Mouse (Mus musculus) CH12.LX (cell line): Measurements from ENCODE around the gene Mrpl41. TPM values are rescaled to one million over a fixed set of nuclear protein-coding genes. Genes with fewer than 3 reads are reported as not detected.

ENCODE experiments used
- DNase-seq: peaks from one replicate; pipeline ENCODE4 v3.0.0-alpha.2; 2013; ENCODE audit errors: extremely low read depth
- H3K27ac ChIP-seq: 2 replicates; pipeline ENCODE4 v1.5.1; 2012; ENCODE audit warnings: low read depth, mild to moderate bottlenecking, control low read depth, moderate library complexity; ENCODE audit not compliant: insufficient read depth
- H3K27me3 ChIP-seq: replicated peaks from 2 replicates; pipeline ENCODE3; 2012; ENCODE audit warnings: inconsistent platforms
- H3K36me3 ChIP-seq, 2 experiments: replicated peaks in 1 of 2; 2 replicates each; pipeline versions ENCODE3 to v1.6.1; 2012; ENCODE audit warnings: inconsistent platforms in 1 of 2, low read length in 1 of 2, mild to moderate bottlenecking in 1 of 2, mixed read lengths in 1 of 2, moderate library complexity in 1 of 2; ENCODE audit not compliant: control insufficient read depth in 1 of 2, insufficient read depth in 1 of 2
- H3K4me1 ChIP-seq, 2 experiments: 2 replicates each; pipeline ENCODE4 v1.6.1; 2012; ENCODE audit warnings: inconsistent platforms in 1 of 2, moderate library complexity in 1 of 2; ENCODE audit not compliant: insufficient read depth in 2 of 2, control insufficient read depth in 1 of 2
- H3K4me2 ChIP-seq: 2 replicates; pipeline ENCODE4 v1.6.1; 2012; ENCODE audit warnings: low read depth, mild to moderate bottlenecking, control low read depth; ENCODE audit not compliant: poor library complexity, insufficient read depth, severe bottlenecking
- H3K4me3 ChIP-seq, 3 experiments: fragments of 150-350 bp in 1 of 3; sonication (generic) in 1 of 3; replicated peaks in 1 of 3; 2 replicates each; pipeline versions ENCODE3 to v1.5.1; 2011 to 2012; ENCODE audit warnings: low read depth in 2 of 3, low read length in 2 of 3, mild to moderate bottlenecking in 2 of 3, moderate library complexity in 2 of 3, control low read depth in 1 of 3, improper control_type of control experiment in 1 of 3, inconsistent platforms in 1 of 3, mixed read lengths in 1 of 3; ENCODE audit not compliant: poor library complexity in 1 of 3
- H3K79me2 ChIP-seq: replicated peaks from 2 replicates; pipeline ENCODE4 v1.6.1; 2012; ENCODE audit warnings: mild to moderate bottlenecking, moderate library complexity; ENCODE audit not compliant: control insufficient read depth, poor library complexity, insufficient read depth, severe bottlenecking; ENCODE audit errors: extremely low read depth
- H3K9ac ChIP-seq: 2 replicates; pipeline ENCODE4 v1.6.1; 2012; ENCODE audit warnings: low read depth, mild to moderate bottlenecking, control low read depth, moderate library complexity; ENCODE audit not compliant: insufficient read depth
- H3K9me3 ChIP-seq: replicated peaks from 2 replicates; pipeline ENCODE3; 2012; ENCODE audit warnings: low read length, inconsistent platforms, mixed read lengths
- BHLHE40 ChIP-seq: IDR thresholded peaks from 2 replicates; pipeline ENCODE4 v1.6.1; 2011; ENCODE audit warnings: mild to moderate bottlenecking, low read depth, low read length, improper control_type of control experiment
- EP300 ChIP-seq: IDR thresholded peaks from 2 replicates; pipeline ENCODE4 v1.6.1; 2011; ENCODE audit warnings: low read length, improper control_type of control experiment
- GABPA ChIP-seq: IDR thresholded peaks from 2 replicates; pipeline ENCODE4 v1.6.1; 2012; ENCODE audit warnings: low read depth, low read length, improper control_type of control experiment, inconsistent platforms; ENCODE audit not compliant: insufficient replicate concordance
- HCFC1 ChIP-seq: IDR thresholded peaks from 2 replicates; pipeline ENCODE4 v1.6.1; 2012; ENCODE audit warnings: low read depth, mild to moderate bottlenecking, inconsistent platforms, low read length, improper control_type of control experiment
- JUN ChIP-seq: IDR thresholded peaks from 2 replicates; pipeline ENCODE4 v1.6.1; 2011; ENCODE audit warnings: low read depth, mild to moderate bottlenecking, low read length, improper control_type of control experiment, moderate library complexity; ENCODE audit not compliant: insufficient read depth
- JUND ChIP-seq: conservative IDR thresholded peaks from 2 replicates; pipeline ENCODE4 v1.6.1; 2011; ENCODE audit warnings: low read depth, low read length, improper control_type of control experiment
- KAT2A ChIP-seq: IDR thresholded peaks from 2 replicates; pipeline ENCODE4 v1.6.1; 2012; ENCODE audit warnings: low read length, improper control_type of control experiment, inconsistent platforms; ENCODE audit not compliant: insufficient replicate concordance
- MAFK ChIP-seq: IDR thresholded peaks from 2 replicates; pipeline ENCODE4 v1.6.1; 2011; ENCODE audit warnings: low read length, improper control_type of control experiment; ENCODE audit not compliant: insufficient replicate concordance
- MAZ ChIP-seq: IDR thresholded peaks from 2 replicates; pipeline ENCODE4 v1.6.1; 2012; ENCODE audit warnings: low read depth, mild to moderate bottlenecking, inconsistent platforms, low read length, improper control_type of control experiment, moderate library complexity
- MEF2A ChIP-seq: IDR thresholded peaks from 2 replicates; pipeline ENCODE4 v1.6.1; 2014; ENCODE audit warnings: low read depth, mild to moderate bottlenecking, inconsistent platforms, low read length, improper control_type of control experiment, borderline replicate concordance
- MXI1 ChIP-seq: IDR thresholded peaks from 2 replicates; pipeline ENCODE4 v1.6.1; 2011; ENCODE audit warnings: mild to moderate bottlenecking, low read depth, low read length, improper control_type of control experiment
- MYC ChIP-seq: IDR thresholded peaks from 2 replicates; pipeline ENCODE4 v1.6.1; 2011; ENCODE audit warnings: low read depth, mild to moderate bottlenecking, improper control_type of control experiment, low read length
- POLR2A ChIP-seq: IDR thresholded peaks from 2 replicates; pipeline ENCODE4 v1.6.1; 2011; ENCODE audit warnings: low read depth, mild to moderate bottlenecking, improper control_type of control experiment, low read length
- RAD21 ChIP-seq: IDR thresholded peaks from 2 replicates; pipeline ENCODE4 v1.6.1; 2011; ENCODE audit warnings: low read depth, mild to moderate bottlenecking, low read length, improper control_type of control experiment, moderate library complexity
- SIN3A ChIP-seq: IDR thresholded peaks from 2 replicates; pipeline ENCODE4 v1.6.1; 2012; ENCODE audit warnings: low read length, improper control_type of control experiment, inconsistent platforms
- TBP ChIP-seq: conservative IDR thresholded peaks from 2 replicates; pipeline ENCODE4 v1.6.1; 2011; ENCODE audit warnings: low read depth, low read length, improper control_type of control experiment
- TCF12 ChIP-seq: IDR thresholded peaks from 2 replicates; pipeline ENCODE4 v1.6.1; 2014; ENCODE audit warnings: low read depth, mild to moderate bottlenecking, inconsistent platforms, low read length, improper control_type of control experiment
- UBTF ChIP-seq: IDR thresholded peaks from 2 replicates; pipeline ENCODE4 v1.6.1; 2012; ENCODE audit warnings: low read depth, mild to moderate bottlenecking, inconsistent platforms, low read length, improper control_type of control experiment, moderate library complexity
- ZC3H11A ChIP-seq: IDR thresholded peaks from 2 replicates; pipeline ENCODE4 v1.6.1; 2012; ENCODE audit warnings: low read depth, mild to moderate bottlenecking, inconsistent platforms, low read length, improper control_type of control experiment
- dilution Hi-C: fragments of 300-500 bp; cut with MboI; formaldehyde crosslinking; loops from 2 replicates; pipeline ENCODE4 v1.14.3; 2020; ENCODE audit warnings: low sequenced_read_pairs; ENCODE audit not compliant: extremely low pct_unique_long_range_greater_than_20kb, extremely low pct_ligation_motif_present
- in situ Hi-C: fragments of 300-500 bp; cut with MboI; formaldehyde crosslinking; loops from 3 replicates; pipeline ENCODE4 v1.14.3; 2019; ENCODE audit warnings: low sequenced_read_pairs, low pct_ligation_motif_present, low pct_unique_long_range_greater_than_20kb, mixed read lengths
- polyA plus RNA-seq: library from polyadenylated mRNA; unstranded; fragments of >175 nt; gene quantifications from 2 replicates; pipeline ENCODE4 v1.2.1, GENCODE M21; 2012; ENCODE audit warnings: low read depth; ENCODE audit not compliant: insufficient read length
- total RNA-seq, 2 experiments: library from RNA; depleted of rRNA; stranded (reverse); fragments of 300-350 nt in 1 of 2; fragments of >200 nt in 1 of 2; gene quantifications; 2 replicates each; pipeline ENCODE4 v1.2.3; 2012 to 2014

The Mrpl41 gene
- total and polyA plus RNA-seq, 3 experiments: 58.3 to 118 (median 77.8) TPM

GRCm38 (mm10) chr2:24952537-24953055, 22.3 kb downstream of the Mrpl41 start:
- peaks cover 2% of the 10 kb centered on the region for H3K27me3 ChIP-seq
- peaks cover 35 to 56% of the 10 kb centered on the region in 2 experiments for H3K36me3 ChIP-seq
- no peak overlapping the region for H3K27ac ChIP-seq
- H3K9ac ChIP-seq: no peak overlapping the region
- no peak overlapping the region for H3K4me2 ChIP-seq
- no peak overlapping the region for H3K4me3 ChIP-seq
- no peak for TF ChIP-seq MAFK
- no peak for TF ChIP-seq BHLHE40
- TF ChIP-seq MAZ: no peak
- no peak for TF ChIP-seq ZC3H11A
- TF ChIP-seq GABPA: no peak
- TF ChIP-seq JUN: no peak
- TF ChIP-seq MXI1: no peak
- TF ChIP-seq TBP: no peak
- no peak for TF ChIP-seq MEF2A
- TF ChIP-seq MYC: no peak
- no peak for TF ChIP-seq UBTF
- no peak for TF ChIP-seq KAT2A
- no peak for TF ChIP-seq HCFC1
- TF ChIP-seq POLR2A: no peak
- TF ChIP-seq TCF12: no peak
- TF ChIP-seq JUND: no peak
- no peak for TF ChIP-seq EP300
- TF ChIP-seq RAD21: no peak
- no peak for DNase-seq
- no peaks in the 10 kb centered on the region for H3K9me3 ChIP-seq
- peaks cover 22% of the 10 kb centered on the region for H3K79me2 ChIP-seq
- H3K4me1 ChIP-seq: peaks cover 4 to 60% of the 10 kb centered on the region in 2 experiments; a peak in 3 of 4 replicates
- in situ Hi-C loops: no loop called here
- dilution Hi-C loops: no loop called here

DNA sequence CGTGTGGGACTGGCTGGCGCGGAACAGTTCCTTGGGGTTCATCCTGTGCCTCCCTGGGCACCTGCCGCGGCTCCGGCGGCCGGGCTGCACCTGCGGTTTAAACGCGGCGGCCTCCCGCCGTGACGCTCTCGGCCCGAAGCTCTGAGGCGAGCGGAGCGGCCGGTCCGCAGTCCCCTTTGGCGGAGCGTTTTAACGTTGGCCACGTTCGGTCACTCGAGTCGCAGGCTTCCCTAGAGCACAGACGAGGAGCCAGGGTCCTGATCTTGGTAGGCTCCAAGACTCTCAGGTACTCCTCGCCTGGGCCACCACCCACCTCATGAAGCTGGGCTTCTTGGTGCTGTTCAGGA, 24.7 kb downstream of the Mrpl41 start:
- H3K79me2 ChIP-seq: peaks cover 22% of the 10 kb centered on the region
- TF ChIP-seq ZC3H11A (no peak), UBTF (peak; percentile 61; the same call in 1 of the 2 replicates), MXI1 (no peak), SIN3A (peak; percentile 1; the same call in 1 of the 2 replicates), POLR2A (no peak)
- TF ChIP-seq, all 38 proteins: peak for 2
- peak overlapping the region; percentile 73 for H3K4me2 ChIP-seq
- peaks cover 27 to 36% of the 10 kb centered on the region in 2 experiments for H3K36me3 ChIP-seq
- dilution Hi-C loops: no loop called here
- no peaks in the 10 kb centered on the region for H3K9me3 ChIP-seq
- peaks cover 5% of the 10 kb centered on the region for H3K27me3 ChIP-seq
- in situ Hi-C loops: no loop called here
- DNase-seq: no peak
- H3K4me1 ChIP-seq: peaks cover 4 to 42% of the 10 kb centered on the region in 2 experiments; a peak in 3 of 4 replicates
- peak overlapping the region; percentile 57 to 97 (median 85) for H3K4me3 ChIP-seq
- no peak overlapping the region for H3K27ac ChIP-seq
- H3K9ac ChIP-seq: peak overlapping the region; percentile 91
